Mouse (Mus musculus) liver, postnatal 0 days (tissue): ENCODE measurements around the gene Ttll11.

Source experiments
- CTCF ChIP-seq: sonication (generic); IDR thresholded peaks from 2 replicates; pipeline ENCODE4 v1.5.1; 2016; ENCODE audit warnings: antibody characterized with exemption, low read depth
- EP300 ChIP-seq: IDR thresholded peaks from 2 replicates; pipeline ENCODE4 v1.6.1; 2016; ENCODE audit warnings: antibody characterized with exemption, low read depth, mild to moderate bottlenecking

- TF ChIP-seq CTCF, result no peak
- TF ChIP-seq EP300, result no peak
Observed at GRCm38 (mm10) chr2:35961593-35962127, 18.1 kb downstream of the Ttll11 start.
